Mouse (Mus musculus) kidney, adult 8-10 months (tissue): ENCODE measurements around the gene Nfkb1.

ENCODE experiments used
- DNase-seq, 2 experiments: peaks; one replicate each; pipeline ENCODE4 v3.0.0; 2022

Gene Nfkb1

DNA sequence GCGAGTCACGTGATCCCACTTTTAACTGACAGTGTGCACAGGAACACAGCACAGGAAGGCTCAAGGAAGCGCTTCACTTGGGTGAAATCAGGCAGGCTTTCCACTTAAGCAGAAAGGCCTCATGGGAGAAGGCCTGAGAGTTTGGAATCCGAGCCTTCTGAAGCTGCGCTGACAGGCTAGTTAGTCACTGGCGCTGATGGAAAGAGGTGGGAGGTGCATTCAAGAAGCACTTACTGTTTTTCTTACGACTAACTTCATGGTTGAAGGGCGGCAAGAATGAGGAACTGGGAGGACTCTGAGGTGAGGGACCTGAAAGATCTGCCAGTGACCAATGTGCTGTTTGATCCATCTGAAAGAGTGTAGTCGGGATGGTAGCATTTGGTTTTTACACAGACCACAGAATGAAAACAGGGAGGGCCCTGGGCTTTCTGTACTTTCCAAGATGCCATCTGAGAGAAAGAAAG is 62.6 kb downstream of the Nfkb1 start:
- peak; percentile 25 to 38 for DNase-seq

DNA sequence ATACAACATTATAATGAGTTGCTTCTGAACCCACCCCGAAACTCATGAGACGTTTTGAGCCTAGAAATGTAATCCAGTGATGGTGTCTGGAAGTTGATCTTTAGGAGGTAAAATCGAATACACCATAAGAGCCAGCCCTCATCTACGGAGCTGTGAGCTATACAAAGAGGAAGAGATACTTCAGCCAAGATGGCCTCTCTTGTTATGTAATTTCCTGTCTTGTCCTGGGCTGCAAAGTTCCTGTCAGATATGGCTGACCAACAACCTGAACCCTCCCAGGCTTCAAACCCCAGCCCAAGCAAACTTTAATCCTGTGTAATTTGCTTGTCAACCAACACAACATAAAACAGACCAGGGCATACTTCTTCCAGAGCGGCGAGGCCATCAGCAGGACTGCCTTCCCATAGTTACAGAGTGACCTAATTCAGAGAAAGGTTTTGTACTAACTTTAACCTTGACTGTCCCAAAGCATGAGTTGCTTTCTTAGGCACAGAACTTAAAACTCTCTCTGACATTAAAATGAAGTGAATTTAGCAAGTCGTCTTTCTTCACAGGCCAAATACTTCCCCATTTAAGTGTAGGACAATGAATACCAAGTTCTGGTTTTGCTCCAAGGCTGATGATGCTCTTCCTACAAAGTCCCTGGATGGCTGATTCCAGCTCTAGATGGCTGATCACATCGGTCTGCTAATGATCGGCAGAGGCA is 63.2 kb downstream of the Nfkb1 start:
- no peak for DNase-seq

DNA sequence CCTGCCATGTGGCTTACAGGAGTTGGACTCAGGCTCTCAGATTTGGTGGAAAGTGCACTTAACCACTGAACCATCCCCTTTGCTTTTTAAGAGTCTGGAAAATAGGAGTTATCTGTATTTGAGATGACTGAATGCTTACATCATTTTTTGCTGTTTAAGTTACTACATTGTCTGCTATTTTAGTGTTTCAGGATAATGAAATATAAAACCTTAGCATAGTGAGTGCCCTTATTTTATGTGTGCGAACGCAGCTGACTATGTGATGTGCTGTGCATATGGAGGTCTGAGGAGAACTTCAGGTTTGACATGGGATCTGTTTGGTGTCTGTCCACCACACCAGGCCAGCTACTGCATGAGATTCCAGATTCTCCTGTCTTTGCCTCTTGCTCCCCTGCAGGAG is 66.1 kb downstream of the Nfkb1 start:
- DNase-seq: no peak

DNA sequence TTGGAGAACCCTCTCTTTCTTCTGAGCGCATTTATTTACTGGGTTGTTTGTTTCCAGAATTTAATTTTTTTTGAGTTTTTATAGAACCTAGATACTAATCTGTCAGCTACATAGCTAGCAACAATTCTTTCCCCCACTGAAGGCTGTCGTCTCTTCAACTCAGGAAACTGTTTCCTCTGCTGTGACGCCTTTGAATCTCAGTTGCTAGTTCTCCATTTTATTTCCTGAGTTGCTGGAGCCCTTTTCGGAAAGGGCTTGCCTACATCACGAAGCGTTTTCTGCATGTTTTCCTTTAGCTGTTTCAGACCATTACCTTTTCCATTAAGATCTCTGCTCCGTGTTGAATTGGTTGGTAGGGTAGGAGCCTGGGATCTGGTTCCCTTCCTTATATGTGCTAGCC is 74.6 kb downstream of the Nfkb1 start:
- no peak for DNase-seq

DNA sequence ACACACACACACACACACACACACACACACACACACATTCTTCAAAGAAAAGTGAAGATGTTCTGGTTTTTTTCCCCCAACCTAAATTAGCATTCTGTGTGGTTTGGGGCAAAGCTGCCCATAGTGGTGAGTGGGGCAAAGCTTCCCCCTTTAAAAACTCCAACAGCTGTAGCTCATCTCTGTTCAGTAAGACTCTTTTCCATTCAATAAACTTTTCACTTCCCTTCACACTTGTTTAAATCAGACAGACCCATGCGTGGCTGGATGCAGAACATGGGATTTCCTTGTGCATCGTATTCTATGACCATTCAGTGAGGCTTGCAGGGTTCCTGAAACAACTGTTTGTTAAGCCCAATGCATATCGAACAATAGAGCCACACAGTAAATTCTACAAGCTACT is 77.0 kb downstream of the Nfkb1 start:
- no peak for DNase-seq

DNA sequence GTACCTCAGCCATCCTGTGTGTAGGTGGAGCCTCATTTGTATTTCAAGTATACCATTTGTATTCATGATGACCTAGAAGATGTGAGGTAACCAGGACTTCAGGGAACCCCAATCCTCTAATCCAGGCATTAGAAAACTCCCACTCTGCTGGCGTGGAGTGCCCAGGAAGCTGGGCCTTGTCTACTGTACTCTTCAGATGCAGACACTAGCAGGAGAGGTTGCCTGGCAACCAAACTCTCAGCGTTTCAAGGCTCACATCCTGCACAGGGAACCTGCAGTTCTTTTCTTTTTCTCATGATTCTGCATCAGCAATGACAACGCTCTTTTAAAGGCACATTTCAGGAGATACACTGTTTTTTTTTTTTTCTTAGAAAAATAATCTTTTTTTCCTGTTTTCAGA is 81.1 kb downstream of the Nfkb1 start:
- no peak for DNase-seq

DNA sequence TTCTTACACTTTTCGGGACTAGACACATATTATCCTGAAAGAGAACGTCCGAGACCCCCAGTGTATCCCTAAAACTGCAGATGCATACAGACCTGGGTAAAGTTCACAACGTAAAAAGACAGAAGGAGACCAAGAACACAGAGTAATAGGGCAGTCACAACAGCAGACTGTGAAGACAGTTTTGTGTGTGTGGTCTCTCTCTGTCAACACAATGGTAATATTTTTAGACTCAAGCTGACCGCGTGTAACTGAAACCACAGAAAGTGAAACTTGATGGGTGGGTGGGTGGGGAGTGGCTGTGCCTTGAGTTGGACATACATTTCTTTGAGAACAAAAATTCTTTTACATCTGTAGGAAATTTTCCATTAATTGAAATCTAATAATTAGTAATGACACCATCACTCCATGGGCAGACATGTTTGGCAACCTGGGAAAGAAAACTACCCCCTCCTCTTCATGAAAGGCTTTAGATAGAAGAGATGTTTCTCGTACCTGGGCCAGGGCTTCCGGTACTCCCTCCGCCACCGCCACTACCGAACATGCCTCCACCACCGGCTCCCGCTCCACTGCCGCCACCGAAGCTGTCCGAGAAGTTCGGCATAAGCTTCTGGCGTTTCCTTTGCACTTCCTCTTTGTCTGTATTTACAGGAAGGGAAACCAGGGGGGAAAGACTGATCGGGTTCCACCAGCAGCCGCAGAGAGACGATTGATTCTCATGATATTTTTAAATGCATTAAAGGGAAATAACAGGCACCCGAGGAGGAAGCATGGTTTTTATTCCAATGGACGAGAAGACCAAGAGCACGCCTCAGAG is 83.5 kb downstream of the Nfkb1 start:
- DNase-seq: no peak

DNA sequence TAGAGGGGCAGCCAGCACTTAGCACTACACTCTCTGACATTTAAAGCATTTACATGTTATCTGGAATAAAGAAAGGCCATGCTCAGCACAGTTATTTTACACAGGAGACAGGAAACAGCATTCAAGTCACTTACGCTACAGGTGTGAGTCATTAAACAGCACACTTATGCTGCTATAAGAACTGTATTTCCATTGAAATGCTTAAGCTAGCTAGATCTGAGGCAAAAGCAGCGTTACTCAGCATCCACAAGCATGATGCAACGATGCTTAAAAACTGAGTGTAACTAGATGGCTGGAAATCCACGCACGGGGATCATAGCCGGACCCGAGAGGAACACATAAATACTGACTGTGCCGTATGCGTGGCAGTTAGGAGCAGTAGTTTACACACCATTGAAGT is 84.3 kb downstream of the Nfkb1 start:
- no peak for DNase-seq

DNA sequence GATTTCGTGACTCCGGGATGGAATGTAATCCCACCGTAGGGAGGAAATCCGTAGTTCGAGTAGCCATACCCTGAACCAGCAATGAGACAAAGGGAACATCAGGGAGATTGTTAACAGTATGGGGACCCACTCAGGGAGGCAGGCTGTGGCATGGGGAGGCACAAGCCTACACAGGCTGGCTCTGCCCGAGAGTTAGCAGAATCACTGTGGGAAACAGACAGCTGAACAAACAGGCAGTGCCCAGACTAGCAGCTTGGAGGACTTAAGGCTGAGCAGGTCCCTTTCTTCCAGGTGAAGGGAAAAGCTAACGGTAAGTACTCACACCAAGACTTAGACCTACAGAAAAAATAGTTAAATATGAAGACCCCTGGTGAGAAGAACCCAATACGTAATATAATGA is 84.8 kb downstream of the Nfkb1 start:
- no peak for DNase-seq

DNA sequence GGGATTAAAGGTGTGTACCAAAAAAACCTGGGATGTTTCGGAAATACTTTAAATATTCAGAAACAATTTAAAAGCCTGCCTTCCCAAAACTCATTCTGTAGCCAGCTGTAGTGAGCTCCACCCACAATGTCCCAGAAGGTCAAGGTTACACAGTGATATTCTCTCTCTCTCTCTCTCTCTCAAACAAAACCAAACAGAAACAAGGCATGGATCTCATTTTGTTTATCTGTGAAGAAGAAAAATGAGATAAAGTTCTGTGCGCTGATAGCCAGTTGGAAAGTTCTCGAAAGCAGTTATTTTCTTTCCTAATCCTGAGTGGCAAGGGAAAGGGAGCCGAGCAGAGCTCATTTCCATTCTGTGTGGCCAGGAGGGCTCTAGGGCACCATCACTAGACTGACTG is 85.9 kb downstream of the Nfkb1 start:
- DNase-seq: no peak

DNA sequence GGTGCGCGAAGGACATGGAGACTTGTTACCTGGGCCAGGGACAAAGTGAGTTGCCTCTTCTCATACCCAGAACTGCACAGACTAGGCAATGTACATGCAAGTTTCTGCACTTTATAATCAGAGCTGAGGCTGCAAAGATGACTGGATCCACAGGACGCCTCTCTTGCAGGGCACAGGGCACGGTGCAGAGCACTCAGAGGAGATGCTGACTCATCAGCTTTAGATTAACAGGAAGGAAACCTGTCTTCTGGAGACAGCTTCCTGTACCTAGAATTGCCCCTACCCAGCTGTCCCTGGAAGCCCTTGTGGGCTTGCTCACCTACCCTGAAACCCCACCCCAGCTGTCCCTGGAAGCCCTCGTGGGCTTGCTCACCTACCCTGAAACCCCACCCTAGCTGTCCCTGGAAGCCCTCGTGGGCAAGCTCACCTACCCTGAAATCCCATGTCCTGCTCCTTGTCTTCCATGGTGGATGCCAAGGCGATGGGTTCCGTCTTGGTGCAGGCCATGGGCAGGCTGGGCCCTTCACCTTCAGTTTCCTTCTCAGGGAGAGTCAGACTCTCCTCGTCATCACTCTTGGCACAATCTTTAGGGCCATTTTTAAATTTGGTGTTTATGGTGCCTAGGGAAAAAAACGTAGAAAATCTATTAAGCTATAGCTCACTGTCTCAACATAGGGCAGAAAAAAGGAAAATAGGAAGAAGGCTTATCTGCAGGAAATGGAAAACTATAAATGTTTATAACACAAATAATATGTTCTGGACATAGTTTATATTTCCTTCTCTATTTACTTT is 86.5 kb downstream of the Nfkb1 start:
- no peak for DNase-seq

DNA sequence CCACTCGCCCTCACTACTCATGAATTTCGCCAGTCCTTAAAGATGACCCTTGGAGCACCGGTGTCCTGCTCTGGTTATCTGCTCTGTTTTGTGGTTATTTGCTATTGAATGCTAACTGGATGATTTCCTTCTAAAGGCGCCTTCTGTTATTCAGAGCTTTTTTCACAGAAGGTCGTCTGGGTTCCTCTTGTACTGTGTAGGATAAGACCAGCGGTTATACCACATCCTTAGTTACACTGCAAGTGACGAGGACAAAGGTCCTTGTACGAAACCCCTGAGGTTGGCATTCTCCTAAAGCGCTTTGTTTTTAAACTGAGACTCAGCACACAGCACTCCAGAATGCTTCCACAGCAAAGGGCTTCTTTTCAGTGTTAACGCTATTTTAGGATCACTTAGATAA is 88.6 kb downstream of the Nfkb1 start:
- no peak for DNase-seq

DNA sequence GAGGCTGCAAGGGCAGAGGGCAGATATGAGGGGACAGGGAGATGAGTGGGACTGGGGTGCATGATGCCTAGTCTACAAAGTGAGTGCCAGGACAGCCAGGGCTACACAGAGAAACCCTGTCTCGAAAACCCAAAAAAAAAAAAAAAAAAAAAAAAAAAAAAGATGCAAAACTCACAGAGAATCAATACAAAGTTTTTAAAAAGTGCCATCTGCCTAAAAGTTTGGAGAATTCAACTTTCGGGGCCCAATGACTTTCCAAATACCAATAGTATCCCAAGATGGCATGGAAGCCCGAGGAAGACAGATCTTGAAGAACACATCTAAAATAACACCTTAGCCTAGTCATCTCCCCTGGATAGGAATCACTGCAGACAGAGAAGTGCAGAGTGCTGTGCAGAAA is 93.0 kb downstream of the Nfkb1 start:
- DNase-seq: no peak

DNA sequence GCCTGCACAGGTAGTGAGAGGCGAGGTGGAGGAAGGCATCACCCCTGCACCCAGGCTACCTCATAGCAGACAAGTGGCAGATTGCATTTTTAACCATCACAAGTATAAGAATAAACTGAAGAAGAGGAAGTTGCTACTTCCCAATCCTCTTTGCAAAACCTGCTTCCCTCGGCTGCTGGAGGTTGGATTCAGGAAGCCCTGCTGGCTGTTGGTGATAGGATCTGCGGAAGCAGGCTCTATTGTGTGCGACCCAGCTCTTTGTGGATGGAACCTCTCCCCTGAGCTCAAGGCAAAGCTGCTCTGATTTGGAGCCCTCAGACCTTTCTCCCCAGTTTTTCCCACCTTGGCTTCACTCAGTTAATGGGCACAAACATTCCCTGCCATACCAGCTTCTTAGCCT is 94.3 kb downstream of the Nfkb1 start:
- no peak for DNase-seq

DNA sequence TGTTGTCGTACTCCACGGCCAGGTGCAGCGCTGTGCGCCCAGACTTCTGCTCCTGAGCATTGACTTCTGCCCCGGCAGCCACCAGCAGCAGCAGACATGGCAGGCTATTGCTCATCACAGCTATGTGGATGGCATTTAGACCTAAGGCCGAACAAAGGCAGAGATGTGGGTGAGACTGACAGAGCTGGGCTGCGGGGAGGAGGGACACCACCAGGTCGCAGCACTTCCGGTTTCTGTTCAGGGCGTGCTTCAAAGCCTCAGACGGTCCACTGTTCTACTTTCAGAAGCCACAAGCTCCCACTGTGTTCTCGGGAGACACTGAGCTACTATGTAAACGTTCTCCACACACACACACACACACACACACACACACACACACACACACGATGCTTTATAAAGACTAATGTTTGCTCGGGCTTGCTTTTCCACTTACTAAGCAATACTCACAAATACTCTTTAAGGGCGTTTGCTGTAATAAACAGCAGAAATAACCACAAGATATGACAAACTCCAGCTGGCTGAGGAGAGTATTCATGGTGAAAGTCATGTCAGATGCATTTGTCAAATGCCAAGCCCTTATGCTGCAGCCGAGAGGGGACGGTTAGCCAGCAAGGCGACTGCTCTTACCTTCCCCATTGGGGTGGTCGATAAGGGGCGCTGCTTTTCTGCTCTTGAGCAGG is 97.0 kb downstream of the Nfkb1 start:
- no peak for DNase-seq

DNA sequence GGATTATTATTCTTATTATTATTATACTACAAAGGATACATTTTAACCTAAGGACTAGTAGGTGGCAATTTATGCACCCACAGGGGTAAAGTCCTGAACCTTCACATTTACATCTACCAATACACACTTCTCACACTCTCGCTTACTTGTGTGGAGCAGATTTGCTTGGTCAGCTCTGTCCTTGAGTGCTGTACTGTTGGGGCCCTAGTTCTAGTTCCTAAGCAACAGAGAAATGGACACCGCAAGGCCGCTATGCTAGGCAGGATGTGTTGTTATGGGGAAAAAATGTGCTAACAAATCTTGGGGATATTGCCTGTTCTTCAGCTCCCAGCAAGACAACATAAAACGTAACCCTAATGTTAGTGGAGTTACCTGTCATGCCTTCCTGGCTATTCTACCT is 99.3 kb downstream of the Nfkb1 start:
- DNase-seq: no peak

DNA sequence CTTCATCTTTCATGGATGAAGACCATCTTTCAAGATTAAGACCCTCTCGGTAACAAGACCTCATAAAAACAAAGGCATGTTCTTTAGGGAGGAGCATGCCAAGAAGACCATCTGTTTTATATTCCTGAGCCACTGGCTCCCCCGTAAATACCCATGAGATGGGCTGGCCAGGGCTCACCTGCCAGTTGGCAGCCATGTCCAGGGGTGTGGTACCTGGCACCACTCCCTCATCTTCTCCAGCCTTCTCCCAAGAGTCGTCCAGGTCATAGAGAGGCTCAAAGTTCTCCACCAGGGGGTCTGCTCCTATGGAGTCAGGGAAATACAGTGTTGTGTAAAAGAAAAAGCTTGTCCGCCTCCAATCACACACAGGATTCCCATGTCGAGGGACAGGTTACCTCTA is 100.0 kb downstream of the Nfkb1 start:
- DNase-seq: no peak

DNA sequence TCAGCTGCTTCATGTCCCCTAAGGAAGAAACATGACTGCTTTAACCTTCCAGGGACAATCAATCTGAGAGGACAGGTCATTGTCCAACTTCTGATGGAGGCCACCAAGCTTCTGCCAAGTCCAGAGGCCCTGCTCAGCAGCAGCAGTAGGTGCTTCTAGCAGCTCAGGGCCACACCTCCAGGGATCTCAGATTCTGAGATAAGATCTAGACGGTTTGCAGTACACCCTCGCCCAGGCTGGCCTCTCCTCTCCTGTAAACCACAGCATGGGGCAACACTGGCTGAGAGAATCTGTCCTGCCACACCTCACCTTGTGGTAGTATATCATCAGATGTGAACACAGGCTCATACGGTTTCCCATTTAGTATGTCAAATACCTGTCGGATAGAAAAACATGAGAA is 100.9 kb downstream of the Nfkb1 start:
- DNase-seq: no peak

DNA sequence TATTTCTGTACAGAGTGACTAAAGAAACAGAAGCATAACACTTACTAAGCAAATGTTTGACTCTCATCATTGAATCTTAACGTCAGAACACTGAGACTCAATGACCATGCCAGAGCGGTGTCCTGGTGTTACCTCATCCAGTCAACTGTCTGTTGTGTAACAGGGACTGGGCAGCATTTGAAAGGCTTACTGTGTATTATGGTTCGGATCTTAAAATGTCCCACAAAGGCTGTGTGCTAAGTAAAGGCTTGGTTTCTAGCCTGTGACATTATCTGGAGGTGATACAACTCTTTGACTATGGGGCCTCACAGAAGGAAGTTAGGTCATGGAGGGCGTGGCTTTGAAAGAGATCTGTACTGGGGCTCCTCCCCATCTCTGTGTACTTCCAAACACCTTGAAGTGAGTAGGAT is 104.9 kb downstream of the Nfkb1 start:
- no peak for DNase-seq

DNA sequence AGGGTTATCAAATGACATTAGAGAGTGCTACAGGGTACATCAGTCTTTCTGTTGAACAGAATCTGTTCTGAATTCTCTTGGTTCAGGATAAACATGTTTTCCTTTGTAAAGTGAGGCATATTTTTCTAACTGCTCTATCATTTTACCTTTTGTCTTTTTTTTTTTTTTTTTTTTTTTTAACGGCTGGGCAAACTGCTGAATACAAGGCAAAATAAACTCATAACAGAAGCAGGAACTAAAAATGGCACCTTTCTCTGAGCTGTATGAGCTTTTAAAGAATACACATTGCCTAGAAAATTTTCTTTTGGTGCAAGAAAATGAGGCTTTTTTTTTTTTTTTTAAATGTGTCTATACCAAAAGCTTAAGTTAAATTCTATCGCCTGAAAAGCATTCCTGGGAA is 105.3 kb downstream of the Nfkb1 start:
- DNase-seq: no peak

DNA sequence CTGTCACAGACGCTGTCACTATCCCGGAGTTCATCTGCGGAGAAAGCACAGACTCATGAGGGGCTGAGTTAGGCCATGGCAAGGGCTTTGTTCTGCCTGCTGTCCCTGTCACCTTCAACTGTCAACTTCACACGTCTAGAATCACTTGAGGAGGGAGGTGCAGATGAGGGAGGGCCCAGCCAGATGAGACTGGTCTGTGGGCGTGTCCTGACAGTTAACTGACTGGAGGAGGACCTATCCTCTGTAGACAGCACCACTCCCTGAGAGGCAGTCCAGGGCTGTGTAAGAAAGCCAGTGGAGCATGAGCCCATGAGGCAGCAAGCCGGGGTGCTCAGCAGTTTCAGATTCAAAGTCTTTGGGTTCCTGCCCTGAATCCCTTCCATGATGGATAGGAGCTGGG is 105.9 kb downstream of the Nfkb1 start:
- DNase-seq: no peak

DNA sequence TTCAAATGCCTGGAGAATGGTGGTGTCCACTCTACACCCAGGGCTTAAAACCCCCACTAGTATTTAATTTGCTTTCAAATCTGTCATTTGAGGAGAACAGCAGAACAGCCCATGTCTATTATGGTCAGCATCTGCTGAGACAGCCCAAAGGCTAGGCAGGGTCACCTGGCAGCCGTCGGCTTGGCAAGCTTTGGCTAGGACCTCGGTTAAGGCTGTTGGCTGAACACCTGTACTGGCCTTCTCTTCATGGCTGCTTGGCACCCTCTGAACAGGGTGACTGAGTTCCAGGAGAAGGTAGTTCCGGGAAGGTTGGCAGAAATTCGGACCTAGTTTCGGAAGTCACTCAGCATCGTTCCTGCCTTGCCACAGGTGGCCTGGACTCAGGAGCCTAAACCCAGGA is 109.1 kb downstream of the Nfkb1 start:
- DNase-seq: peak in 1 of 2 experiments; percentile 22

DNA sequence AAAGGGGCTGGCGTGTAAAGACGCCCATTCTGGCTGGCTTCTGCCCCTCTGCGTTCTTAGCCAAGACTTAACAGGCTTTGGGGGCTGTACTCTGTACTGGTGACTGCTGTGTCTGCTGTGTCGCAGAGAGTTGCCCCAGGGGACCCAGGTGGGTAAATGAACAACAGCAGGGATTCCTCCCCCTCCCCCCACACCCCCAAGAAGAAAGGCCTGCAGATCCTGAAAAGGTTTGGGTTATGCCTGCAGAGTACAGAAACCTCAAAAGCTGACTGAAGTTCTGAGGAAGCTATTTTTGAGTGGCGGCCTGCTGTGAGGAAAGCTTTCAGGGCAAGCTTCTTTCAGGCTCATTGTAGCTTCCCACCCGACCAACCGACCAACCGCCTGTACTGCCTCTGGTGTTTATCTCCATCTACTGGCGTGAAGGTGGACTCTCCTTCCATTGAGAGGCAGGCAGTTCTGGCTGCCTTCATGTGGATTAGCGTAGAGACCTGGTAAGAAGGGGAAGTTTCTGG is 109.7 kb downstream of the Nfkb1 start:
- DNase-seq: no peak
